Mouse (Mus musculus) heart, embryonic 13.5 days (tissue): ENCODE results near the gene Igf2bp2. TPM values are rescaled to one million over a fixed set of nuclear protein-coding genes. Genes with fewer than 3 reads are reported as not detected.

Experiments used
- ATAC-seq: fragments of 200-750 bp; cut with Nextera tagmentation; 2 replicates; pipeline ENCODE4 v1.8.0; 2017; ENCODE audit warnings: moderate TSS enrichment; ENCODE audit not compliant: insufficient number of reproducible peaks, low FRiP score, low TSS enrichment; ENCODE audit errors: extremely low read depth
- H3K27ac ChIP-seq: fragments of 300-500 bp; sonication (generic); replicated peaks from 2 replicates; pipeline ENCODE4 v1.5.1; 2015; ENCODE audit warnings: moderate library complexity, mild to moderate bottlenecking, inconsistent platforms
- H3K27me3 ChIP-seq: fragments of 300-500 bp; sonication (generic); replicated peaks from 2 replicates; pipeline ENCODE4 v1.6.1; 2015; ENCODE audit warnings: mild to moderate bottlenecking, inconsistent platforms
- H3K36me3 ChIP-seq: fragments of 300-500 bp; sonication (generic); 2 replicates; pipeline ENCODE4 v1.6.1; 2015; ENCODE audit warnings: mild to moderate bottlenecking, inconsistent platforms
- H3K4me1 ChIP-seq: fragments of 300-500 bp; sonication (generic); 2 replicates; pipeline ENCODE4 v1.6.1; 2015; ENCODE audit warnings: inconsistent platforms
- H3K4me2 ChIP-seq: fragments of 300-500 bp; sonication (generic); 2 replicates; pipeline ENCODE4 v1.6.1; 2015; ENCODE audit warnings: inconsistent platforms, mild to moderate bottlenecking, moderate library complexity
- H3K4me3 ChIP-seq: fragments of 300-500 bp; sonication (generic); 2 replicates; pipeline ENCODE4 v1.5.1; 2015; ENCODE audit warnings: moderate library complexity, mild to moderate bottlenecking, inconsistent platforms
- H3K9ac ChIP-seq: fragments of 300-500 bp; sonication (generic); 2 replicates; pipeline ENCODE4 v1.6.1; 2015; ENCODE audit warnings: inconsistent platforms, mild to moderate bottlenecking, moderate library complexity
- H3K9me3 ChIP-seq: fragments of 300-500 bp; sonication (generic); 2 replicates; pipeline ENCODE4 v1.6.1; 2016; ENCODE audit warnings: inconsistent platforms
- WGBS: fragments of 180-500 bp; shearing (Covaris S2); methylation state at CpG from one replicate; pipeline ENCODE4 v1.1.7; 2015; ENCODE audit warnings: mixed read lengths; 5-methylcytosine and 5-hydroxymethylcytosine counted together
- polyA plus RNA-seq: library from polyadenylated mRNA; unstranded; fragments of >200 nt; fragmentation: Nextera tagmentation; extraction: Ambion mirVana; gene quantifications from 2 replicates; pipeline ENCODE4 v1.2.1, GENCODE M21; 2015

Igf2bp2 gene
- polyA plus RNA-seq, 1 experiment from 2014 or later = 53.2 TPM

DNA sequence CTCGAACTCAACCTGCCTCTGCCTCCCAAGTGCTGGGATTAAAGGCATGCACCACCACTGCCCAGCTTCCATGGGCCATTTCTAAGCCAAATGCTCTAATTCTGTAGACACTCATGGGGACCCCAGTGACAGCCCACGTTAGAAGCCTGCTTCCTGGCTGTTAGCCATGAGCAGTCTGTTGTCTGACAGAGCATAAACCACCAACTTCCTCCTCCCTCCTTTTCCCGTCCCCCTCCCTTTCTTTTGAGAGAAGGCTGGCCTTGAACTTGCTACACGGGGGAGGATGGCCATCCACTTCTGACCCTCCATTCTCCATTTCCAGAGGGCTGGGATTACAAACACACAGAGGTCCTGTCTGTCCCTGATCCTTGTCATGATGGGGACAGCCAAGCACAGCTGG lies 100.8 kb downstream of the Igf2bp2 start:
- 65% methylated on average over 4 of the region's 4 CpGs for WGBS
- Histone ChIP-seq H3K27ac (no peak overlapping the region), H3K9me3 (no peaks in the 10 kb centered on the region), H3K36me3 (peaks cover 95% of the 10 kb centered on the region), H3K4me2 (no peak overlapping the region), H3K27me3 (no peaks in the 10 kb centered on the region), H3K4me3 (no peak overlapping the region), H3K9ac (no peak overlapping the region), H3K4me1 (no peaks in the 10 kb centered on the region)
- ATAC-seq = no peak

DNA sequence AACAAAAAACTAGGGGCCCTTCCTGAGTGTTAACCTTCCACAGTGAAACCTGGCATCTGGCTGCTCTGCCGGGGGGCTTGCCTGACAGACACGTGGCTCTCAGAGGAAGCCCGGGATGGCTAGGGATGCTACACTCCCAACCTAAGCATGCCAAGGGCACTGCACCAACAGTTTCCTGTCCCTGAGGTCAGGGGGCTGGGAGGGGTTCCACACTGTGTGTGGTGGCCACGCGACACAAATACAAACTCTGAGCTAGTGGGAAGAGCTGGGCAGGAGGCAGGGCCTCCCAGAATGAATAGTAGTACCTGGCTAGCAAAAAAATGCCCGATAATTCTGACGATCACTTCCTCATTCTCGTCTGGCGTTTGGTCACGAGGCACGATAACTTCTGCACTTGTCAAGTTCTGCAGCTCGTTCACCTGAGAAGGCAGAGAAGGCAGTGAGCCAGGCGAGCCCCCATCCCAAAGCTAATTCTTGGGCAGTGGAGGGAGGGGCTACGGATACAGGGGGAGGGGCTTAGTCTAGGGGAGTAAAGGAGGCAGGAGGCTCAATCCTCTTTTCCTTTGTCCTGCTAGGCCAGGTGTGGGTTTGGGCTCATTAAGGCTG lies 101.4 kb downstream of the Igf2bp2 start:
- Histone ChIP-seq H3K27me3 (no peaks in the 10 kb centered on the region), H3K4me1 (no peaks in the 10 kb centered on the region), H3K36me3 (peaks cover 93% of the 10 kb centered on the region), H3K4me2 (no peak overlapping the region), H3K27ac (no peak overlapping the region), H3K9me3 (no peaks in the 10 kb centered on the region), H3K4me3 (no peak overlapping the region), H3K9ac (no peak overlapping the region)
- 76% methylated on average over 14 of the region's 14 CpGs for WGBS
- no peak for ATAC-seq

DNA sequence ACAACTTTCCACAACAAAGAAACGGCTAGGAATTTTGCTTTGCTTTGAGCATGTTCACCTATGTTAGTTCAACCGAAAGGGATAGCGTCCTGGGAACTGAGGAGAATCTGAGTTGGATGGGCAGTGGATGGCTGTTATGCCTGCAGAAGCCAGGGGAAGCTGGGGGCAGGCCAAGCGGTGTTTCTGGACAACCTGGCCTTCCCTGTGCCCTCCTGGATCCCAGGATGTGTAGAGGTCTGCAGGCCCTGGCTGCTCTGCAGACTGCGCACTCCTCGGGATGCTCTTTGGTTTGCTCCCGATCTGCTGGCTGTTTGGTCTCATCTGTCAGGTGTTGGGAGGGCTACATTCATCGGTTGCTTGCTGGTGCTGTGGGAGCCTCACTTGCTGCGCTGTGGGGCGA lies 102.7 kb downstream of the Igf2bp2 start:
- Histone ChIP-seq H3K4me2 (no peak overlapping the region), H3K9me3 (no peaks in the 10 kb centered on the region), H3K27ac (no peak overlapping the region), H3K36me3 (peaks cover 81% of the 10 kb centered on the region), H3K4me3 (no peak overlapping the region), H3K9ac (no peak overlapping the region), H3K4me1 (no peaks in the 10 kb centered on the region), H3K27me3 (no peaks in the 10 kb centered on the region)
- ATAC-seq = no peak
- 89% methylated on average over 10 of the region's 10 CpGs for WGBS

DNA sequence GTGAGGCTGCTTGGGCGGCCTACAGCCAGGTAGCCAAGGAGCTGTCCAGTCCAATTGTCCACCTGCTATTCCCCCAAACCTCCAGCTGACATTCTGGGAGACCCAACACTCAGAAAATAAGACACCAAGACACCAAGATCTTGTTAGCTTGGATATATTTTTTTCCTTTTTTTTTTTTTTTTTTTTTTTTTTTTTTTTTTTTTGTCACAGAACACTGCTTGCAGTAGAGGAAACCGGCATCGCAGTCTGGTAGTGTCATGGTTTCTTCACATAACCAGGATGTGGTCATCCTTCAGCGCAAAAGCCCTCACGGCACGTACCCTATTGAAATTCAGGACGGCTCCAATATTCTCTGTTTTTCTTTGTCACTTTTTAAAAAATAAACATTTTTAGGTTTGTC lies 104.2 kb downstream of the Igf2bp2 start:
- no peak overlapping the region for H3K4me3 ChIP-seq
- no peak overlapping the region for H3K27ac ChIP-seq
- WGBS = 90% methylated on average over 7 of the region's 7 CpGs
- no peaks in the 10 kb centered on the region; the same call in 1 of the 2 replicates for H3K9me3 ChIP-seq
- no peaks in the 10 kb centered on the region for H3K4me1 ChIP-seq
- H3K9ac ChIP-seq = no peak overlapping the region
- no peaks in the 10 kb centered on the region for H3K27me3 ChIP-seq
- no peak overlapping the region for H3K4me2 ChIP-seq
- no peak for ATAC-seq
- peaks cover 65% of the 10 kb centered on the region for H3K36me3 ChIP-seq

DNA sequence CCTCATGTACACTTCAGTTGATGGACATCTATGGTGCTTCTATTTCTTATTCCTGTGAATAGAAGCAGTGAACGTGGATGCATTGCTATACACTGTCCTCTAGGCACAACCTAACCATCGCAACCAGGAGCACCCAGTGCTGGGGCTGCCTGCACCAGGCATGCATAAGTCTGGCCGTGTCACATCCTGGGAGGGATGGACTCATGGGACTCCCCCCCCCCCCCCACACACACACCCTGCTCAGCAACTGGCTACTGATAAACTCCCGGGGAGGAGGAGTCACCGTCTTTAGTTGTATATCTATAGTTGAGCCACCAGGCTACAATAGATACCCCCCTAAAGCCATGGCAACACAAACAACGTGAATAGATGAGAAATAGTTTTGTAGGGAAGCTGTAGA lies 105.6 kb downstream of the Igf2bp2 start:
- no peak overlapping the region for H3K4me2 ChIP-seq
- 53% methylated on average over 6 of the region's 6 CpGs for WGBS
- peaks cover 52% of the 10 kb centered on the region for H3K36me3 ChIP-seq
- H3K4me3 ChIP-seq = no peak overlapping the region
- no peaks in the 10 kb centered on the region; the same call in 1 of the 2 replicates for H3K9me3 ChIP-seq
- H3K4me1 ChIP-seq = no peaks in the 10 kb centered on the region
- no peak overlapping the region for H3K9ac ChIP-seq
- no peak overlapping the region for H3K27ac ChIP-seq
- H3K27me3 ChIP-seq = no peaks in the 10 kb centered on the region
- ATAC-seq = no peak

DNA sequence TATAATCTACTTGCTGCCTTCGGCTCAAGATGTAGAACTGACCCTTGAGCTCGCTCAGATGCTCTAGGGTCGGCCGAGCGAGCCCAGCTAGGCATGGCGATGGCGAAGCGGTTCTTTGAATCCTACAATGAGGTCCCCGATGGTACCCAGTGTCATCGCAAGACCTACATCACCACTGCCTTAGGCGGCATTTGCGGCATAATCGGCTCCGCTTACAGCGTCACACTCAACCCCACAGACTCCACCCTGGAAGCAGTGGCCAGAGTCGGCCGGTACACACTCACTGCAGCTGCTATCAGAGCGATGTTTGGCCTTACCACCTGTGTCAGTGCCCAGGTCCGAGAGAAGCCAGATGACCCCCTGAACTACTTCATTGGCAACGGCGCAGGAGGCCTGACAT lies 109.7 kb downstream of the Igf2bp2 start:
- 89% methylated on average over 21 of the region's 21 CpGs for whole genome bisulfite sequencing
- no peaks in the 10 kb centered on the region; the same call in 1 of the 2 replicates for H3K9me3 ChIP-seq
- no peaks in the 10 kb centered on the region for H3K4me1 ChIP-seq
- no peak overlapping the region for H3K4me3 ChIP-seq
- no peak overlapping the region for H3K27ac ChIP-seq
- H3K27me3 ChIP-seq = no peaks in the 10 kb centered on the region
- ATAC-seq = no peak
- H3K4me2 ChIP-seq = no peak overlapping the region
- no peak overlapping the region for H3K9ac ChIP-seq
- peaks cover 28% of the 10 kb centered on the region for H3K36me3 ChIP-seq

DNA sequence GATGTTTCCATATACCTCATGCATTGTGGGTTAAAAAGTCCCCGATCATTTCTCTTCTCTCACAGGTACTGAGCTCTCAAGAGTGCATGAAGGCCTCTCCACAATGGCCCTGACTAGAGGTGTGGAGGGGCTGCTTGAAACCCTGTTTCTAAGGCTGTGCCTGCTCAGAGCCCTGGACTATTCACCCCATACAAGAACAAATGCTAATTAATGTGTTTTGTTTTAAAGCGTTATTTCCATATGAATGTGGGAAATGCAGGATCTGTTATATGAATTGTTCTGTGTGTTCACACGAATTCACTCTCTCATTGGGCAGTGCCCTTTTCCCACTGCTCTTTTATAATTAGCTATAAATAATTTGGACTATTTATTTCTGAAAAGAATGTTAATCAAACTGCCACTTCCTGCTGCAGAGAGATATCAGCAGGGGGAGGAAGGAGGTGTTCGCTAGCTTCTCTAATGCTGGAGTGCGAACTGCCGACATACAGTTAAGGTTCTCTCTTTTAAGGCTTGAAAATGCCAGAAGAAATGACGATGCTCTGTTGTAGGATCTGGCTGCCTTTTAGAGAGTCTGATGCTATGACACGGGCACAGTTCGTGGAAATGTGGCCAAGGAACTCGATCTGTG lies 116.2 kb downstream of the Igf2bp2 start:
- no peaks in the 10 kb centered on the region for H3K4me1 ChIP-seq
- H3K36me3 ChIP-seq = peaks cover 77% of the 10 kb centered on the region
- WGBS = 84% methylated on average over 10 of the region's 10 CpGs

DNA sequence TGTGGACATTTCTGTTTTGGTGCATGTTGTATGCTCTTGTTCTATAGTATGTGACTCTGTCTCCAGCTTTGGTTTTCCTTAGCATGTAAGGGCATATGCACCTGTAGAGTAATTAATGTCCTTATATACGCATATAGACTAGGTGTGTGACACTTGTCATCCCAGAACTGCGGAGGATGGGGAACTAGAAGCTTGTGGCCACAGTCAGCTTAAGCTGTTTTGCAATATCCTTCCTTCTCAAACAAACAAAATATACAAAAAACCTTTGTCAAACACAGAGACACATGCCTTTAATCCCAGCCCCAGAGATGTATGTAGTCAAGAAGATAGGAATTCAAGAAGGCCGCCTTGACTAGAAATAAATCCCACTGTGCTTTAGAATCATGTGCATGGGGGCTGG lies 117.2 kb downstream of the Igf2bp2 start:
- 96% methylated on average over 3 of the region's 3 CpGs for WGBS
- Histone ChIP-seq H3K4me3 (no peak overlapping the region), H3K4me1 (no peaks in the 10 kb centered on the region), H3K36me3 (peaks cover 80% of the 10 kb centered on the region), H3K9me3 (no peaks in the 10 kb centered on the region), H3K27me3 (no peaks in the 10 kb centered on the region), H3K4me2 (no peak overlapping the region), H3K27ac (no peak overlapping the region), H3K9ac (no peak overlapping the region)
- ATAC-seq = no peak

More for the DNA sequence above, 116.2 kb downstream of the Igf2bp2 start:
- no peak overlapping the region for H3K9ac ChIP-seq
- no peak overlapping the region for H3K4me3 ChIP-seq
- H3K9me3 ChIP-seq = no peaks in the 10 kb centered on the region
- no peaks in the 10 kb centered on the region for H3K27me3 ChIP-seq
- no peak for ATAC-seq
- H3K27ac ChIP-seq = no peak overlapping the region
- H3K4me2 ChIP-seq = no peak overlapping the region

DNA sequence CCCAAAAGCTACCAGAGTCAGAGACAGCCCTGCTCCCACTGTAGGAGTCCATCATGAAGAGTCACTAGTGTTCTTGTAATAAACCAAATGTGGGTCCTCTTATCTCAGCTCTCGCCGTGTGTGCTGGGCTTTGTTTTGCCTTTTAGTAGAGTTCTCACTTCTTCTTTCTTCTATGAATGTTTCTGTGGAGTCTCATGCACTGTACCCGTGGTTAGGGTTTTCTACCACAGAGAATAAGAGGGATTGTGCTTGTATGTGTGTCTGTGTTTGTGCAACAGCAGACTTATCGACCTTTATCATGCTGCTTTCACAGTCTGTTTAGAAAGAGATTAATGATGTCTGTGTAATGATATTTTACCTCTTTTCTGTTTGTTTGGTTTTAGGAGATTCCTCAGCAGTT lies 119.3 kb downstream of the Igf2bp2 start:
- Histone ChIP-seq H3K4me2 (no peak overlapping the region), H3K36me3 (peaks cover 90% of the 10 kb centered on the region), H3K4me3 (no peak overlapping the region), H3K27me3 (no peaks in the 10 kb centered on the region), H3K27ac (no peak overlapping the region), H3K4me1 (no peaks in the 10 kb centered on the region), H3K9ac (no peak overlapping the region), H3K9me3 (no peaks in the 10 kb centered on the region)
- WGBS = 79% methylated on average over 4 of the region's 4 CpGs
- no peak for ATAC-seq

DNA sequence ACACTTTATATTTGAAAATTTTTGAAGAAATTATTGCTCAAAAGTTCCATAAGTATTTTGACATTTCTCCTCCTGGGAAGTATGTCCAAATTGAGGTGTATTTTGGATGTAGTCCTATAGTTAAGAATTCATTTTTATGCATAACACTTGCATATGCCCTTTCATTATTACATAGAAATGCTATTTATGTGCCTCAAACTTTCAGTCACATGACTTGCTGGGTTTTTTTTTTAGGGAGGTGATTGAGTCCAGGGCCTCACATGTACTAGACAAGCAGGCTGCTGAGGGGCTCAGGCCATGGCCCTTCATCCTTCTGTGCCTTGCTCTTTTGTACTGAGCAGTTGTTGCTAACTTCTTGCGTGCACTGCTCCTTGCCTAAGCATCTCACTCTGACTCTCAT lies 123.1 kb downstream of the Igf2bp2 start:
- 96% methylated on average over 1 of the region's 1 CpGs for WGBS
- Histone ChIP-seq H3K9me3 (no peaks in the 10 kb centered on the region), H3K9ac (no peak overlapping the region), H3K27ac (no peak overlapping the region), H3K4me1 (no peaks in the 10 kb centered on the region), H3K36me3 (peaks cover 82% of the 10 kb centered on the region), H3K27me3 (no peaks in the 10 kb centered on the region), H3K4me2 (no peak overlapping the region), H3K4me3 (no peak overlapping the region)
- ATAC-seq = no peak

DNA sequence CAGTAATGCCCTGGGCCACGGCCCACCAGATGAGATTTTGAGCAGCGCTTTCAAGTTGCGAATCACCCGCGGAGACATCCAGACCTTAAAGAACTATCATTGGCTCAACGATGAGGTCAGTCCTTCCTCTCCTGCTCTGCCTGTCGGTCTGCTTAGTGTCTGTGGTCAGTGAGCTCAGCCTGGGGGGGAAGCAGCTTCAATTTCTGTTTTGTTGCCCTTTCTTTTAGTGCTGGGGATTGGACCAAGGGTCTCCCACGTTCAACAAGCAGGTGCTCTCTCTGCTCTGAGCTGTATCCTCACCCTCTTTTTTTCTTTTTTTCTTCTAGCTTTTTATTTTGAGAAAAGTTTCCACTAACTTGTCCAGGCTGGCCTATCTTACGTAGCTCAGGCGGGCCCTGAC lies 124.5 kb downstream of the Igf2bp2 start:
- Histone ChIP-seq H3K4me3 (no peak overlapping the region), H3K4me1 (no peaks in the 10 kb centered on the region), H3K4me2 (no peak overlapping the region), H3K27me3 (no peaks in the 10 kb centered on the region), H3K9ac (no peak overlapping the region), H3K9me3 (no peaks in the 10 kb centered on the region), H3K27ac (no peak overlapping the region), H3K36me3 (peaks cover 68% of the 10 kb centered on the region)
- ATAC-seq = no peak
- 75% methylated on average over 10 of the region's 10 CpGs for WGBS

DNA sequence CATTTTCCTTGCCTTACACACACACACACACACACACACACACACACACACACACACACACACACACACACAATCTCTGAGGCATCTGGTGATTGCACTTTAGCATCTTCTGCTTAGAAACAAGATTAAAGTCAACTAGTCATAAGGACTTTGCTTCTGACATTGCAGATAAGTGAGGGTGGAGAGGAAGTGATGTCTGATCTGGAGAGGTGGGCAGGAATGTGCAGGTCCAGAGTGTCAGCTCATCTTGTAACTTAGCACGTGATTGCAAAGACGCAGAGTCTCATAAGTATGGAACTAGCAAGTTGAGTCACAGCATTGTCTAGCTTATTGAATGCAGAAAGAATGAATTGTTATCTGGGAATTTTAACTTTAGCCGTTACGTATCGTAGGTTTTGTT lies 135.6 kb downstream of the Igf2bp2 start:
- no peak overlapping the region for H3K4me2 ChIP-seq
- no peaks in the 10 kb centered on the region for H3K27me3 ChIP-seq
- WGBS = 88% methylated on average over 5 of the region's 5 CpGs
- H3K36me3 ChIP-seq = peaks cover 95% of the 10 kb centered on the region
- H3K27ac ChIP-seq = no peak overlapping the region
- H3K4me3 ChIP-seq = no peak overlapping the region
- ATAC-seq = no peak
- no peaks in the 10 kb centered on the region for H3K9me3 ChIP-seq
- no peak overlapping the region for H3K9ac ChIP-seq
- no peaks in the 10 kb centered on the region for H3K4me1 ChIP-seq
